Mouse (Mus musculus) testis, adult 2 months (tissue): ENCODE measurements at regions not wholly inside any gene's neighbourhood (a gene's known extent, or its start where the extent isn't known, plus 50 kb on each side); places are given as distances from the start of the nearest gene placed in this dataset.

ENCODE experiments used
- CTCF ChIP-seq: fragments of 200-500 bp; IDR thresholded peaks from 2 replicates; pipeline ENCODE4 v1.5.1; 2012; ENCODE audit warnings: low read depth, mild to moderate bottlenecking, inconsistent platforms, low read length, moderate library complexity; ENCODE audit not compliant: control insufficient read depth, insufficient read depth, insufficient replicate concordance
- POLR2A ChIP-seq: fragments of 200-500 bp; IDR thresholded peaks from 2 replicates; pipeline ENCODE4 v1.6.1; 2012; ENCODE audit warnings: low read depth, mild to moderate bottlenecking, inconsistent platforms, low read length, moderate library complexity; ENCODE audit not compliant: control insufficient read depth

- TF ChIP-seq POLR2A (no peak), CTCF (no peak)
Measured at GRCm38 (mm10) chr10:26556246-26556645, 180.5 kb upstream of the L3mbtl3 start.
